Mouse (Mus musculus) large intestine, adult 2 months (tissue): Measurements from ENCODE around the gene Got1. TPM values are rescaled to one million over a fixed set of nuclear protein-coding genes. Genes with fewer than 3 reads are reported as not detected.
A peak's percentile ranks its signal among the peaks of the same experiment; 100 is the strongest.
"Not testable (repeated sequence)": the region's sequence is repeated elsewhere in the genome, so short reads cannot be mapped to it uniquely, and the experiment has no call there.

Experiments
- DNase-seq: peaks from one replicate; pipeline ENCODE4 v3.0.0-alpha.2; 2012; ENCODE audit warnings: low read depth, low spot score
- WGBS: fragments of 180-500 bp; shearing (Covaris S2); methylation state at CpG from one replicate; pipeline ENCODE4 v1.1.7; 2018; 5-methylcytosine and 5-hydroxymethylcytosine counted together
- polyA plus RNA-seq: library from polyadenylated mRNA; depleted of rRNA; stranded (reverse); fragments of >200 nt; gene quantifications from 2 replicates; pipeline ENCODE4 v1.2.3, GENCODE M21; 2012

Got1 gene
- polyA plus RNA-seq, 1 experiment, result 53.4 TPM

DNA sequence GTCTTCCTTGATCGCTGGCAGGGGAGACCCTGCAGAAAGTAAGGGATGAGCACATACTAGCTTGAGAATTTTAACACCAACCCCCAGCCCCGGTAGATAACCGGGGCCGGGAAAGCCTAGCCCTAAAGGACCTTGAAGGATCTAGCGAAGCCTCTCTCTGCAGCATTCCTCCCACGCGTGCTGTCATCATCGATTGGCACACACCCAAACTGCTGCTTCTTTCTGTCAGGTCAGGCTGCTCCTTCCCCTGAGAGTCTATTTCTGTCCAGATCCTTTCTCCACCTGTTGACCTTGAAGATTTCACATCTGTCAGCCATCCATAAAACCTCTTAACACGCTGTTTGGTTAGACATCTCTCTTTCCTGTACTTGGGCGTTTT lies 688 bp upstream of the Got1 start:
- peak; percentile 28 for DNase-seq
- 4% methylated on average over 10 of the region's 10 CpGs for WGBS

DNA sequence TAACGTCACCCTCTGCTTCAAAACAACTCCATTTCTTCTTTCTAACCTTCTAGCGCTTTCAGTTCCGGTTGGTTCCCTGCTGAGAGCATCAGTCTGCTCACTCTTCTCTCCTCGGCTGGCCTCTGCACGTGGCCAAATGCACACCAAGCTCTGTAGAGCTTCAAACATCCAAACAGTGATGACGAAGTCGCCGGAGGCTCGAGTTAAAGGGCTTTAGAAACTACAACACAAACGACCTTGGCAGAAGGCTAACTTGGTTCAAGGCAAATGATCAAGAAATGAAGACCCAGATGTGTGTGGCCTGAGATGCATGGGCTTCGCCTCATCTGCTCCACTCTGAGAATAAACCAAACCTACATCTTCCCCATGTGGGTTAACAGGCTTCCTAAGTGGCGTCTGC lies 854 bp downstream of the Got1 start:
- no peak for DNase-seq

DNA sequence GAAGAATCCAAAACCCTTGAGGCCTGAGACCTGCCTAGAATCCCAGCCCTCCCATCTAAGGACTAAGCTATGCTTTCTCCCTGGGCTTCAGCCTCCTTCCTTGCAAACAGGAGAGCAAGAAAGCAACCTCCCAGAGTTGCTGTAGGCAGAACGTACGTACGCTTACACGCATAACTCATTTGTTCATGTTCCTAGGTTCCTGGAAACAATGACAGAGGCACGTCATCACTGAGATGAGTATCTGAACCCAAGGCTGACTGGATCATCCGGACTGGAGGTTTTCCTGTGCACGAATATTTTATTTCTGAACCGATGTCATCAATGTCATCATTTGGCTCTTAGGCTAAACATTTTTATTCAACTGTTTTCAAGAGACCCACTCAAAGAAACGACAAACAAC lies 2.4 kb downstream of the Got1 start:
- 91% methylated on average over 9 of the region's 9 CpGs for WGBS
- no peak for DNase-seq

More for the DNA sequence above, 854 bp downstream of the Got1 start:
- WGBS, result 4% methylated on average over 12 of the region's 12 CpGs

DNA sequence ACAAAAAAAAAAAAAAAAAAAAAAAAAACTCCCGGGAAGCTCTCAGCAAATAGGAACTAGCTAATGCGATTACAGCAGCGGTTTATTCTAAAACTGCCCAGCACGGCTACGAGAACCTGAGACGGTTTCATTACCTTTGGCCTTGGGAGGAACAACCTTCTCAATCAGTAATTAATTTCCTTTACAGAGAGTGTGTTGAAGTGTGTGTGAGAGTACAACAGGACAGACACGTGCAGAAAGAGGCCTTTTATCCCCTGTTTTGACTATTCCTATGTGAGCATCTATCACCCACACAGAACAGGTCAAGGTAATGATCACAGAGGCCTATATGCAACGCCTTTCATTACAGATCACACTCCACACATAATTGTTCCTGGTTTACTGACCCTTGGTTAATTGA lies 3.0 kb downstream of the Got1 start:
- no peak for DNase-seq
- 68% methylated on average over 8 of the region's 8 CpGs for whole genome bisulfite sequencing

DNA sequence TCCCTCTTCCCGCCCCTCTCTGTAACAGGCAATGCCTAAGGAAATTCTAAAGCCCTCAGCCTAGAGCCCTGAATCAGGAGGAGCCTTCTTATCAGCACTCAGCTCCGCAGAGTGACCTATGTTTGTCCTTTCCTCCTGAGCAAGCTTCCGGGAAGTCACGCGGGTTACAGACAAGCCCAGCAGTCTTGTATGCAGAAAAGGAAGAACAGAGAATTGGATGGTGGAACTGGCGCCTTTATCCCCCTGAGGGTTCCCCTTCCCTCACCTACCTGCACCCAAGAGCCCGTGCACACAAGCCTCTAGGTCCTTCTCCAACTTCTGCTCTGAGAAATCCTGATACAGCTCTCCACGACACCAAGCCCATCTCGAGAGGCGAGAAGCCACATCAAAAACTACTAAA lies 4.0 kb downstream of the Got1 start:
- no peak for DNase-seq
- 40% methylated on average over 9 of the region's 10 CpGs for WGBS

DNA sequence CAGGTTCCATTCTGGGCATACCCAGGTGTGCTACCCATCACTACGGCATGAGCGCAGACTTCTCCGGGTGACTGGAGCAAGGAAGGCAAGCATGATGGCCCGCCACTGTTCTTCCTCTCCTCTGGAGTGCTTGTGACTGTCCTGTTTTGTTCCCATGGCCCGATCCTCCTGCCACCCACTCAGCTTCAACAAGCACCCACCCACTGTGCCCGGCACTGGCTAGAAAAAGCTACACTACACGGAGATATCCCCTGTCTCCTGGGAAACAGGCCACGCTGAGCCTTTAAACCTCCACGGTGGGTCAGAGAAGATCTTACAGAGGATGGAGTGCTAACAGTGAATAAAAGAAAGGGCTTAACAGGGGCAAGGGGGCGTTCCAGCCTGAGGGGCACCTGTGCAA lies 5.2 kb downstream of the Got1 start:
- DNase-seq, result no peak
- WGBS, result 94% methylated on average over 10 of the region's 10 CpGs

DNA sequence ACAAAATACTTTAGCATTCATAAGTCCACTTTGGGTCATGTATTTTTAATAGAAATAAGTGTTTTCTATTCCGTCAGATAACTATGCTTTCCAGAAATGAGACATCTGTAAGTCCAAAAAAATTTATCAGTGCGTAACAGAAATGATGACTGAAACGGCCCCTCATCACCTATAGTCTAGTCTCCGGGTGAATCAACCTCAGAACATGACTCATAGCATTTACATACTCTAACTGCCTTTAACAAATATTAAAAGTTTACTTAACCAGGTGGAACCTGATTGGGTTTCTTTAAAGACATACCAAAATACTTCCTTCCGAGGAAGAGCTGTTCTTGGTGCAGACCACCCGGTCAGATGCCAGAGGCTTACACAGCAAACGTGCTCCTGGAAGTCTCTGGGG lies 6.1 kb downstream of the Got1 start:
- DNase-seq, result no peak
- 67% methylated on average over 7 of the region's 7 CpGs for WGBS

DNA sequence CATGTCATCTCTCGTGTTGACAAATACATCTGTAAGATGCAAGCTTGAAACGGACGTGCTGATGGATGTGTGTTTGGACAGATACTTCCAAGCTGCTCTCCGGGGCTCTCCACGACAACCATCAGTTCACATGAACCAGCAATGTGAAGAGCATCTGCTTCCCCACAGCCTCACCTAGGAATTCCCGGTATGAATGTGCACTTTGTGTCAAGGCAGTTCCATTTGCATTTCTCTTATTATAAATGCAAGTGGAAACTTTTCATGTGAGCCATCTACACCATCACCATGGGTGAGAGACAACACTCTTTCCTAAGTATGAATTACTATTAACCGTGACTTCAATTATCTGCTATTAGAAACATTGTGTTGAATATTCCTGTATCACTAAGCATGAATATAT lies 6.6 kb downstream of the Got1 start:
- DNase-seq, result no peak
- 79% methylated on average over 7 of the region's 7 CpGs for WGBS

DNA sequence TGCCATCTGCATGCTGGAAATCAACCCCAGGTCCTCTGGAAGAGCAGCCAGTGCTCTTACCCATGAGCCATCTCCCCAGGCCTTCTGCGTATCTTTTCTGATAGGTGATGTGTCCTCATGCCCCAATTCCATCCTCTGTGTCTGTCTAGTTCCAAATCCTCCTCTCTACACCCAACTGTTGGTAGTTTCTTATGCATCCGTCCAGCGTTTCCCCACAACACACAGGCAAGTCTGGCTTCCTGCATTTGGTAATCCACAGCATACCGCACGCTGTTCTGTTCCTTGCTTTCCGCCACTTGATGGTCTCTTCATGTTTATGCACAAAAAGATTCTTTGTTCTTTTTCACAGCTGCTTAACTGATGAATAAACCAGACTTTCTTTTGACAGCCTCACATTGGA lies 7.1 kb downstream of the Got1 start:
- 80% methylated on average over 6 of the region's 6 CpGs for whole genome bisulfite sequencing
- DNase-seq, result no peak

DNA sequence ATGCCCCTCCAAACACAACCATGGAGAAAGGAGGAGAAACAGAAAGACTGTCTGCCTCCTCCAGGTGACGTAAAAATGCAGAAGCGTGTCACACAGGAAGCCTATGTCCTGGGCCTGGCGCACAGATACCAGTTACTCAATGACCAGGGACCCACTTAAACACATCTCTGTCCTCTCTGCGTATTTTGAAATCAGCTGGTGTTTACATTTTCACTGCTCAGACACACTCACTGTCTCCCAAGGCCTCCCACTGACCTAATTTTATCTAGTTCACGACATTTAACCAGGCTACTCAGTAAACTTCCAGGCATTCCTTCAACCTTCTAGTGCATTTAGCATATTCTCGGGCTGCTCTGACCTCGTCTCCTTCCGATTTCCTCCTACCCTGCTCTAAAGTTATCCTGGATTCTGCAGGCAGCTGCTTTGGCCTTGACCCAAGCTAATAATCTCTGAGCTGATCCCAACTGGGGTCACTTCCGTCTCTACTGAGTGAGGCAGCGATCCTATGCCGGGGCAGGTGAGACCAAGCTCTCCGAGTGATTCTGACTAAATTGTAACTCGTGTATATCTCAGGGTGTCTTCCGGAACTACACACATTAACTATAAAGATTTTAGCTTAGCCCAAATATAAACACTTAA lies 7.9 kb downstream of the Got1 start:
- no peak for DNase-seq
- WGBS, result 70% methylated on average over 14 of the region's 14 CpGs

DNA sequence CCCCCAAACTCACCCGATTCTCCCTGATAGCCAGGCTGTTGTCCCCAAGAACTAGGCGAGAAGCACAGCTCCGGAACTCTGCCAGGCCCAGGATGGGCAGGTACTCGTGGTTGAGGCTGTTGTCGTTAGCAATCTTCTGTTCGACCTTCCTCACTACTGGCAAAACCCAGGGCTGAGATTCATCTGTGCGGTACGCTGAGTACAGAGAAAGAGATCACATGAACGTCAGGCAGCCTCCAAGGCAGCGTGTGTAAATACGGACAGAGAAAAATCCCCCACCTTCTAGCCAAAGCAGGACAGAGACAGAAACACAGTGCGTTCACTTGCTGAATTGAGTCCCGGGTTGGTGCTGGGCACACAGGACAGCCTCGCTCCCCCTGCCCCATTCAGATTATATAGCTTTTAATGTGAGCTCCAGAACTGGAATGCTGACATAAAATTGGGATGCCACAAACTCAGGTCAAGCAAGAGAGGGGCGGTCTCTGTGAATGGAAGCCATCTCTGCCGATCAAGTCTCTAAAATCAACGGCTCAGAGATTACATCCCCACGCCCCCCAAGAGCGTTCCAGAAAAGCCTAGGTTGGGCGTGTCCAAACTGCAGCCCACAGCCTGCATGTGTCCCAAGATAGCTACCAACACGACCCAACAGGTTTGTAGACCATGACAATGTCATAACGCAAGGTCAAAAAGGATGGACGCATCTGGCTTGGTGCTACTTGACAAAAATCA lies 8.6 kb downstream of the Got1 start:
- 92% methylated on average over 23 of the region's 23 CpGs for WGBS
- no peak for DNase-seq

DNA sequence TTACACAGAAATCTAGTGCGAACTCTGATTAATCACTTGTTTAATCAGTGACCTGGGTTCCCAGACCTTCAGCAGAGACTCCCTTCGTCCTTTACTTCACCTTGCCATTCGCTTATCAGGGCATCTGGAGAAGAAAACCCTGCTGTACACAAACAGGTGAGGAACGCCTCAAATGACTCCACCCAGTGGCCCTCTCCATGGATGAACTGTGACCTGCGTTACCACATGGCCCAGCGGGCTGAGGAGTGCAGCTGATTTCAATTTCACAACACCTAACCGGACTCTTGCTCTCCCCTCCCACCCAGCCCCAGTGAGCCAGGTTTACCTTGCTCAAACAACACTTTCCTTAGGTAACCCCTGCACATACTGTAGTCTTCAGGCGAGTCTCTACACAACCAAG lies 10.5 kb downstream of the Got1 start:
- DNase-seq, result no peak
- WGBS, result 81% methylated on average over 8 of the region's 8 CpGs

DNA sequence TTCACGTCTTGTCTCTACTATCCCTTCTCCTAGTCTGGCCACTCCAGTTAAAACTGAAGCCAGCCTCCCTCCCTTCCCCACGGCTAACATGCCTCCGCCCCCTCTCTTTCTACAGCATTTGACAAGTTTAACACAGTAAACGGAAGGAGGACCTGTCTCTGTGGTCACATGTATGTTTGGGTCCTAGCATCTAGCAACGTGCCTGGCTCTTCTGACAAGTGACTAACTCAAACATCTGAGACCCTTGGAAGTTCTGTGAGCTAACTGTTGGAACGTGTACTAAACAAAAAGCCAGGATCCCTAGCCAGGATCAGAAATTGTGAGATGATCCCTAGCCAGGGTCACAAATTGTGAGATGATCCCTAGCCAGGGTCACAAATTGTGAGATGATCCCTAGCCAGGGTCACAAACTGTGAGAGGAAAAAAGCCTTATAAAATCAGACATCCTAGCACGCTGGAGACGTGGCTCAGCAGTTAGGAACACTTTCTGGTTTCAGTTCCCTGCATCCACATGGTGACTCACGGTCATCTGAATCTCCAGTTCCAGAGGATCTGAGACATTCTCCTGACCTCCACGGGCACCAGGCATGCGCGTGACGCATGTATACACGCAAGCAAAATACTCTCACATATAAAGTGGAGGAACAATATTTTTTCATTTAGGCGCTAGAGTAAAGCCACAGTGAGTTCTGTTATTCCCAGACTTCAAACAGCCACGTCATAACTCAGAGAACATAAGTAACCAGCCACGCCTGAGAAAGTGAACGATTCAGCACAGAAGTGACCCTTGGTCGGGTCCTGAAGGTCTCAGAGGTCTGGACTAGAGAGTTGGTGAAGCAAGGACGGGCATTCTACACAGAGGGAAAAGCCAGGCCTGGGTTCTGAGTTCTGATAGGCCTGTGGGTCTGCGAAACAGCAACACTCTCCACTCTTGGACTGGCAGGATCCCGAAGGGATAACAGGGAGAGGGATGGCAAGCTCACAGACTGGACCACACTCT lies 12.5 kb downstream of the Got1 start:
- DNase-seq, result no peak
- 66% methylated on average over 22 of the region's 22 CpGs for WGBS

DNA sequence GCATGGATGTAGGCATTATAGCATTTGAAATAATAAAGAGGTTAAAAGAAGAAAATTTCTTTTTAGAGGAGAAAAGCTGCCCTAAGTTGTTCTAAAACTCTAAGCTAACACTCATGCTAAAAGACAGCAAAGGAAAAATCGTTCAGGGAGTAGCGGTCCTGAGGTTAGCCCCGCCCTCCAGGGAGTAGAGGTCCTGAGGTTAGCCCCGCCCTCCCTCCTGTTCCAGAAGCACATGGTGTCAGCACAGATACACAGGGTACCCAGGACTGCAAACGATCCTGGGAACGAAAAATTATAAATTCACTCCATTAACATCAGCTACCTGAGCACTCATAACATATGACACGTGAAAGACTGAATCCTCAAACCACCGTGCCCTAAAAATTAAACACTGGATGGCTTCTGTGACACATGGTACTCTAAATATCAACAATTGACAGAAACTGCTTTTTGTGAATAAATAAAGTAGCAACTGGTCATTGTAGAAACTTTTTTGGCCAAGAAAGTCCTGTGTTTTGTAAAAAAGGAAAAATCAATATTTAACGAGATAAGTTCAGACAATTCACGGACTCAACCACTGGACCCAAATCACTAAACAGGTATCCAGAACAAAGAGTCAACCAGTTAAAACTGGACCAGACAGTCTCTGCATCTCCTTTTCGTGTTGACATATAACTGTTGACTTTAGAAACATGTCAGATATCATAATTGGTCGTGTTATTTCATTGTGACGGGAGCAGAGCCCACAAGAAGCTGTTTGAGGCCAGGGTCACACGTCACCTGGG lies 13.8 kb downstream of the Got1 start:
- DNase-seq, result no peak
- WGBS, result 90% methylated on average over 14 of the region's 14 CpGs

DNA sequence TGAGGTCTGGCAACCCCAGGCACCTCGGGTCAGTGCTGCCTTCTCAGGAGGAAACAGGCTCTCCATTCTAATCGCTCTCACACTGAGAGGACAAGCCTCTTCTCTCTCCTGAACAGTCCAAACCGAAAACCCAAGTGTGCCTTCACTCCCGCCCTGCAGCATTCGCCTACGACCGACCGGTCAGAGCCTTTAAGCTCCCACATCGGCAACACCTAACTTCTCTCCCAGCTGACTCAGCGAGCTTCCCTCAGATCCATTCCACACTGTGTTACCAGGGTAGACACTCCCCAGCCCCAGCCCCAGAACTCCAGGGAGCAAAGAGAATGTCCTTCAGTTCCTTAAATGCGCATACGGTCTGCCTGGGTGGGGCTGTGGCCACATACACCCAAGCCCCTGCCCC lies 19.0 kb downstream of the Got1 start:
- DNase-seq, result no peak
- WGBS, result 87% methylated on average over 12 of the region's 12 CpGs

DNA sequence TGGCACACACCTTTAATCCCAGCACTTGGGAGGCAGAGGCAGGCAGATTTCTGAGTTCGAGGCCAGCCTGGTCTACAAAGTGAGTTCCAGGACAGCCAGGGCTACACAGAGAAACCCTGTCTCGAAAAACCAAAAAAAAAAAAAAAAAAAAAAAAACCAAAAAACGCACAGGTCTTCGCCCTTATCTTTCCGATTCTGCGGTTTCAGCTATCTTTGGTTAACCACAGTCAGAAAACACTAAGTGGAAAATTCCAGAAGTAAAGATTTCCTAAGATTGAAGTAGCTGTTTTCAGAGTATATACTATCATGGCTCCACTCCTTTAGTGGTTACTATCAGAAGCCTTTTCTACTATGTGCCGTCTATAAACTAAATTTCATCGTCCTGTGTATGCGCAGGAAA lies 20.8 kb downstream of the Got1 start:
- WGBS, result 93% methylated on average over 8 of the region's 9 CpGs
- not testable (repeated sequence) for DNase-seq

DNA sequence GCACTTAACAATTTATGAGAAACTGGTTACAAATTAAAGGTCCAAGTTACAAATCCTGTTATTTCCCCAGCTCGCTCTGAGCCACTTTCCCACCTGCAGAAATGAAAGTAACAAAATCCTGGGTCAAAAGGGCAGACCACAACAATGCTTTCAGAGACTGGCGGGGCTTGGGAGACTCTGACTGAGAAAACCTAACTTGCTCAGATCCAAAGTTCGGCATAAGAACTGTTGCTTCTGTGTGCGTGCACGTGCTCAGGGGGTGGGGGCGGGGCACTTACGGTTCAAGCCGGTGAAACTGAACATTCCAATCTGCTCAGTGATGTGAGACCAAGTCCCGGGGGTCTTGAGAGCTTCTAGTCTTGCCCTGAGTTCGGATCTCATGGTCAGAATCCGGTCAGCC lies 21.8 kb downstream of the Got1 start:
- DNase-seq, result no peak
- 67% methylated on average over 11 of the region's 11 CpGs for WGBS

DNA sequence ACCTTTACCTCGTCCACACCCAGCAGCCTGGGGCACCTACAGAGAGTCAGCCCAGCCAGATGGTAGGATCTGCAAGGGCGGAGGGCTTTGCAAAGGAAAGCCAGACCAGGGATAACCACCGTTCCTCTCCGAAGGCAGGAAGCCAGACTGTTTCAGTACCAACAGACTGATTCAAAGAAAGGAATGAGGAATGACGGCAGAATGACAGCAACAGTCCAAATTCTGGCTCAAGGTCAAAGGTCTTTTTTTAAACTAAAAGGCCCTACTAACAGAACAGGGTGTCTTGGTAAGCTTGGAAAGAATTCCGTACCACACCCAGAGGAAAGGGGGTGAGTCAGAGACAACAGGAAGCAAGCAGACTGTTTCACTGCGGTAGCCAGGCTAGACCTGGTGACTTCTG lies 25.5 kb downstream of the Got1 start:
- 40% methylated on average over 7 of the region's 7 CpGs for WGBS
- peak; percentile 55 for DNase-seq

DNA sequence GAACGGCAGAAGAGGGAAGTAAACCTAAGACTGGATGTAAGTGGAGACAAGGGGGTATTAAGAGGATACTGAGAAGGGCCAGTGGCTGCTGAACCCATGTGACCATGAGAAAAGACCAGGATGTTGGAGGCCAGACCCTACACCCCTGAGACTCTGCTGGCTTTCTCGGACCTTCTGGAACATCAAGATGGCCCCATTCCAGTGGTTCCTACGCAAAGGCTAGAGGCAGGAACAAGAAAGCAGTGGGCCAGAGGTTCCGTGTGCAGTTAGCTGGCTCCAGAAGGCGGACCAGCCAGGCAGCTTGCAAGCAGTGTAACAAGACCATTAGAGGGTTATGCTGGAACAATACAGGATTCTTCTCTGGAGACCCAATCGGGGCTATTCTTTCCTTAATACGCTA lies 27.0 kb downstream of the Got1 start:
- no peak for DNase-seq
- WGBS, result 83% methylated on average over 7 of the region's 7 CpGs

DNA sequence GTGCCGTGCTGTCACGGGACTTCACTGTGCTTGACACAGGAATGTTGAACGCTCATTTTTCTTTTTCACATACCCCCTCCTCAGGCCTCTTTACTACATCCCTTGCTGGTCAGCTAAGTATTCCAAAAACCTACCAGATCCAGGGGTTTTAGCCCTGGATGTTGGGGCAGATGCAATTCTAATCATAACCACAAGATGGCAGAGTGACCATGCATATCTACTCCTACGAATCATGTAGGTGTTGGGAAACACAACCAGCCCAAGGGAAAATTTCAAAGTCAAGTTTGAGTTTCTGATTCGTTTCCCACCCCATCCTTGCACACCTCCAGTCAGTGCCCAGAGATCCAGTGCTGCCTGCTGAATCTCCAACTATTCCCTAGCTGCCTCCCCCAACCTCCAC lies 28.6 kb downstream of the Got1 start:
- peak; percentile 36 for DNase-seq
- WGBS, result 24% methylated on average over 5 of the region's 5 CpGs
